Mouse (Mus musculus): ENCODE measurements around the gene Crebbp.

Gene Crebbp

GRCm38 (mm10) chr16:4040206-4040605 lies 173.6 kb downstream of the Crebbp start:
- DNase-seq: no peak

DNA sequence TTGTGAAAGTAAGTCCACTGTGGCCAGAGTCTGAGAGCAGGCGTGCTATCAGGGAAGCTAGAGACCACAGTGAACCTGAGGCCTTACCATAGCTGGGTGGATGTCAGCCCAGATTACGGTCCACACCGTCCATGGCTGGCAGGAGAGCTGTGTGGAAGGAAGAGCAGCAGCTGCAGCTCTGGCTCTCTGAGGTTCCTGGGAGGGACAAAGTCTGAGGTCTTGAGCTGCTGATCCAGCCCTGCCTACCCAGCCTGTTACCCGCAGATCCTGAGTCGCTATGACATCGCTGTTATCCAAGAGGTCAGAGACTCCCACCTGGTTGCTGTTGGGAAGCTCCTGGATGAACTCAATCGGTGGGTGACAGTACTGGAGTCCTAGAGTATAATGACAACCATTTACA lies 176.1 kb downstream of the Crebbp start:
- DNase-seq: no peak

DNA sequence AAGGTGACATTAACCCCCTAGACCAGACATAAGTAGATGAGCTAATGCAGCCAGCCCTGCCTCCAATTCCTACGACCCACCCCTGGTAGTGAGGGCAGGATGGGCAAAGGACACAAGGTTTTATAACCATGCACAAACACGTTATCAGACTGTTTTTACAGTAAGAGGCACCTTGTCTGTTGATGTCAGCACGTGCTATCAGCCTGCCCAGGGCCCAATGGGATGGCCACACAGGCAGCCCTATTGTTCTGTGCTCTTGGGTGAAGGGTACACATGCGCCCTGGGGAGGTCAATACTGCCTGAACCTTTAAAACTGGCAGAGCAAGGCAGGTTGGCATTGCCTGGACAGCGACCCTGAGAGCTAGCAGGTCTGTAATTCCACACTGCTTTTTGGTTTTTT lies 177.0 kb downstream of the Crebbp start, which contains the start of gene Dnase1:
Gene Dnase1, plus strand, starts transcription at position 136 of the 400 bp plus-strand sequence.
- DNase-seq: no peak

GRCm38 (mm10) chr16:4035575-4035974 lies 178.2 kb downstream of the Crebbp start:
- no peak for DNase-seq

- no peak for DNase-seq
Observed at GRCm38 (mm10) chr16:4034476-4034875, 179.3 kb downstream of the Crebbp start.

DNA sequence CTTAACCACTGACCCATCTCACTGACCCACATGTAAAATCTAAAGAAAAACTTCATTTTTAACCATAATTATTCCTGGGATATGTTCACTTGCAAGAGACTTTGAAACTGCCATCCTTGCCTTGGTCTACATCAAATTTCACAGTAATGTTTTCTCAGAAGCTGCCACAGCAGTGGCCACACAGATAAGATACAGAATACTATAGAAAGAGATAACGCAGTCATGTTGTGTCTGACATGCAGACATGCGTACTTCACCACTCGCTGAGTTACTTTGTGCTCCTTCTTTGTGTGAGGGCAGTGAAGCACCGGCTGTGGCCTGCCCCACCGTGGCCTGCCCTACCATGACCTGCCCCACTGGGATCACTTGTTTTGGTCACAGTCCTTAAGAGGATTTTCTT lies 179.8 kb downstream of the Crebbp start:
- no peak for DNase-seq

DNA sequence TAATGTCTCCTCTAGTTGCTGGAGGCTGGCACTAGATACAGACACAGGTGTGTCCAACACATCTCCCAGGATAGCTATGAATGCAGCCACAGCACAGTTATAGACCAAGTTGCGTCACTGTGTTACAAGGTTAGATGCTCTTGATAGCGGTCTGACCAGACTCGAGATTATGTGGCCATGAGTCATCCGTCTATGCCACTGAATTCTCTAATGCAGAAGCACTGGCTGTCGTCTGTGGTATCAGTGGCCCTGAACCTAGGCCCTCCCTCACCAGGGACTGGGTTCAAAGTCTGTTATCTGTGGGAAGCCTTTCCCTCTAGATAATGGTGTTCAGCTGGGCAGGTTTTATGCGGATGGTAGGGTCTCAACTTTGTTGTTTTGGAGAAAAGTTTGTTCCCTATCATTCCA lies 181.5 kb downstream of the Crebbp start:
- DNase-seq: no peak

- no peak for DNase-seq
Observed at GRCm38 (mm10) chr16:4031441-4032274, 182.1 kb downstream of the Crebbp start.

All from lung, postnatal 14 days (tissue).